Mouse (Mus musculus): ENCODE measurements at regions not wholly inside any gene's neighbourhood (a gene's known extent, or its start where the extent isn't known, plus 50 kb on each side); places are given as distances from the start of the nearest gene placed in this dataset.

DNA sequence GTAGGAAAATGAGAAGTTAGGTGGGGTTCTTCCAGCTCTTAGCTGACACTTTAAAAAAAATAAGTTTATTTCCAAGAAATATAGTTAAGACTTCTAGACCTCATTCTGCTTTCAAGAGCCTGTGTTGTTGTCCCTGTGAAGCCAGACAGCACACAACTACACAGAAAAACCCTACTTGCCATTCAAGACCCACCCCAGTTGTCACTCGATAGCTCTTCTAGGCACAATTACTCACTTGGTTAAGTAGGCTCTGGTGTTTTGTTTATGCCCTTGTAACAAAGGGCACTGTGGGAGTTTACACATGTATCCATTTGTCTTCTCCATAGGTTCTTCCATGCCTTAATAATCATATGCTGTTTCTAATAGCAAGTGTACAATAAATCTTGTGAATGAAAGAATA is 66.5 kb upstream of the Akirin2 start:
- Histone ChIP-seq H3K27me3 (ENCODE audit: control insufficient read depth, insufficient read depth, low read length) (no peaks in the 10 kb centered on the region), H3K4me1 (ENCODE audit: control insufficient read depth, insufficient read depth, insufficient read length) (no peaks in the 10 kb centered on the region), H3K27ac (ENCODE audit: insufficient read depth, low read length) (no peak overlapping the region), H3K4me3 (ENCODE audit: extremely low read depth, insufficient read depth, insufficient read length) (no peak overlapping the region), H3K36me3 (ENCODE audit: control insufficient read depth, insufficient read depth, low read length) (no peaks in the 10 kb centered on the region)
- no peak for DNase-seq (ENCODE audit: low read depth in 1 of 2, low spot score in 2 of 2)
- TF ChIP-seq POLR2A (IDR thresholded peaks at IDR 0.05; ENCODE audit: low read depth, low read length), result no peak
- no peak for TF ChIP-seq CTCF (IDR thresholded peaks at IDR 0.05; ENCODE audit: extremely low read depth, insufficient read depth, insufficient read length, insufficient replicate concordance)
- WGBS, result 87% methylated on average over 1 of the region's 1 CpGs

DNA sequence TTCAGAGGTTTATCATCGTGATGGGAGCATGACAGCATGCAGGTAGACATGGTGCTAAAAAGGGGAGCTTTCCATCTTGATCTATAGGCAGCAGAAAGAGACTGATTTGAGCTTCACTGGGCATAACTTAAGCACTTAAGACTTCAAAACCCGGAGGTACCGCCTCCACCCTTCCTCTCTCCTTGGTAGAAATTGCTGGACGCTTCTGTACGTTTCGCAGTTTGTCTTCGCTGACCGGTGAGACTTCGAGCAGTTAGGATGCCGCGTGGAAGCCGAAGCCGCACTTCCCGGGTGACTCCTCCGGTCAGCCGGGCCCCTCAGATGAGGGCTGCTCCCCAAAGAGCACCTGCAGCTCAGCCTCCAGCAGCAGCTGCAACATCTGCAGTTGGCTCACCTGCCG is 65.2 kb upstream of the Akirin2 start:
- WGBS, result 91% methylated on average over 17 of the region's 17 CpGs
- no peak for DNase-seq (ENCODE audit: low read depth in 1 of 2, low spot score in 2 of 2)
- Histone ChIP-seq H3K4me1 (ENCODE audit: control insufficient read depth, insufficient read depth, insufficient read length) (no peaks in the 10 kb centered on the region), H3K4me3 (ENCODE audit: extremely low read depth, insufficient read depth, insufficient read length) (no peak overlapping the region), H3K27me3 (ENCODE audit: control insufficient read depth, insufficient read depth, low read length) (no peaks in the 10 kb centered on the region), H3K36me3 (ENCODE audit: control insufficient read depth, insufficient read depth, low read length) (no peaks in the 10 kb centered on the region), H3K27ac (ENCODE audit: insufficient read depth, low read length) (no peak overlapping the region)
- no peak for TF ChIP-seq CTCF (IDR thresholded peaks at IDR 0.05; ENCODE audit: extremely low read depth, insufficient read depth, insufficient read length, insufficient replicate concordance)
- no peak for TF ChIP-seq POLR2A (IDR thresholded peaks at IDR 0.05; ENCODE audit: low read depth, low read length)

DNA sequence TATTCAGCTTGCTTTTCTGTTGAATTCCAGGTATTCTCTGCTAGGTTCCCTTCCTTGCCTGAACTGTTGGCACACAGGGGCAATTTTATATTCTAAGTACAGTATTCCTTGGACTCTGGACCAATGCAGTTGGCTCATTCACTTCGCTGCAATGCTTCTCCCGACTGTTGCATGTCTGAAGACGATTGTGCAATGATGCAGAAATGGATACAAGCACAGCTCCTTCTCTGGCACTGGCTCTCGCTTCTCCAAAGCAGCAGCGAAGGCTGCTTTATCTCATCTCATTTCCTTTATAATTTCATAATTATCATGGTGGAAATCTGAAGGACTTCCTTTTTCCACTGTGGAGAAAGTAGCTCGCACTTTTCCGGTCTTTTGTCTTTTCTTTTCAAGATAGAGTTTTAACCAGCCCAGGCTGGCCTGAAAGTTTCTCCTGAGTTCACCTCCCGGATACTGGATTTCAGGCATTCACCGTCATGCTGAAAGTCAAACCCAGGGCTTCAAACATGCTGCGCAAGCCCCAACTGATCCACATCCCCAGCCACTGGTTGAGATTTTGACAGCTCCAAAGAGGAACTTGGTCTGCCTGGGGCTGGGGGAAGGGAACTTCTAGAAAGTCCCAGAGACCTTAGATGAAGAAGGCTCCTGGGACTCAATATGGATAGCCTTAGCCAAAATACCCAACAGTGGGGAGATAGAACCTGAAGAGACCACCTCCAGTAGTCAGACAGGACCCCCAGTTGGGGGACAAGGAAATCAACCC is 55.6 kb upstream of the Akirin2 start:
- H3K4me1 ChIP-seq (ENCODE audit: control insufficient read depth, insufficient read depth, insufficient read length), result no peaks in the 10 kb centered on the region
- H3K4me3 ChIP-seq (ENCODE audit: extremely low read depth, insufficient read depth, insufficient read length), result no peak overlapping the region
- no peak for TF ChIP-seq POLR2A (IDR thresholded peaks at IDR 0.05; ENCODE audit: low read depth, low read length)
- TF ChIP-seq CTCF (IDR thresholded peaks at IDR 0.05; ENCODE audit: extremely low read depth, insufficient read depth, insufficient read length, insufficient replicate concordance), result no peak
- 30% methylated on average over 10 of the region's 10 CpGs for WGBS
- no peaks in the 10 kb centered on the region for H3K36me3 ChIP-seq (ENCODE audit: control insufficient read depth, insufficient read depth, low read length)
- H3K27ac ChIP-seq (ENCODE audit: insufficient read depth, low read length), result no peak overlapping the region
- no peaks in the 10 kb centered on the region for H3K27me3 ChIP-seq (ENCODE audit: control insufficient read depth, insufficient read depth, low read length)
- DNase-seq (ENCODE audit: low read depth in 1 of 2, low spot score in 2 of 2), result no peak

DNA sequence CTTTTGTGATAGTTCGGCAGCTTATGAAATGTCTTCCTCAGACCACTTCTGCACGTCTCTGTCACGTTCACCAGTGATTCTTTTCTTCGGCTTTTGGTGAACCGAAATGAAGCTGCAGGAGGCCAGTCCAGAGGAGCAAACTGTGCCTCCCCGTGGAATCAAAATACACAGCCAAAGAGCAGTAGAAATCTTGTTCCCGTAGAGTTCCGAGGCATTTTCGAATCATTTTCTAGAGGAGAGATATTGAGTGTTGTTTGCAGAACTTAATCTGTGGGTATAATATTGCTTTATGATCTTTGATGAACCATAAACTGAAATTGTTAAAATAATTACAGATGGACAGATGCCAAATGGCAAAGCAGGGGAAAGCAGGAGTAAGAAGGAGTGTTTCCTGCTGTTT is 52.4 kb upstream of the Akirin2 start:
- Histone ChIP-seq H3K27ac (ENCODE audit: insufficient read depth, low read length) (no peak overlapping the region), H3K27me3 (ENCODE audit: control insufficient read depth, insufficient read depth, low read length) (no peaks in the 10 kb centered on the region), H3K4me1 (ENCODE audit: control insufficient read depth, insufficient read depth, insufficient read length) (no peaks in the 10 kb centered on the region), H3K4me3 (ENCODE audit: extremely low read depth, insufficient read depth, insufficient read length) (no peak overlapping the region), H3K36me3 (ENCODE audit: control insufficient read depth, insufficient read depth, low read length) (no peaks in the 10 kb centered on the region)
- no peak for DNase-seq (ENCODE audit: low read depth in 1 of 2, low spot score in 2 of 2)
- WGBS, result 92% methylated on average over 9 of the region's 9 CpGs
- no peak for TF ChIP-seq POLR2A (IDR thresholded peaks at IDR 0.05; ENCODE audit: low read depth, low read length)
- TF ChIP-seq CTCF (IDR thresholded peaks at IDR 0.05; ENCODE audit: extremely low read depth, insufficient read depth, insufficient read length, insufficient replicate concordance), result no peak

DNA sequence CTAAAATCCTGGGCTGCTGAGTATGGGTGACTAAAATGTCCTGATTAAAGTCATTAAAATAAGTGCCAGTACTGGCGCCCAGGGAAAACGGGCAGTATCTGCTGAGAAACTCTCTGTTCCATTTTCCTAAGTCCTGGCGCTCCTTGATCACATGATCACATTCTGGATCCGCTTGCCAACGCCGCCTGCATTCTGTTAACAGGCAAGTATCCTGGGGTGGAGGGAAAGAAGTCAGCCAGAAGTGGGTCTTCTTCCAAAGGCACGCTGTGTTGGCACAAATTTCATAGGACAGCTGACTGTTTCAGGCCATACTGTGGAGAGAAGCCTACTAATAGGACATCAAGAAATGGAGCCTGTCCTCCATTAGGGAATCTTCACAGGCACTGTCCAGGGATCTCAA is 52.0 kb upstream of the Akirin2 start:
- WGBS, result 95% methylated on average over 7 of the region's 7 CpGs
- no peak overlapping the region for H3K27ac ChIP-seq (ENCODE audit: insufficient read depth, low read length)
- H3K4me3 ChIP-seq (ENCODE audit: extremely low read depth, insufficient read depth, insufficient read length), result no peak overlapping the region
- DNase-seq (ENCODE audit: low read depth in 1 of 2, low spot score in 2 of 2), result no peak
- TF ChIP-seq POLR2A (IDR thresholded peaks at IDR 0.05; ENCODE audit: low read depth, low read length) (no peak), CTCF (IDR thresholded peaks at IDR 0.05; ENCODE audit: extremely low read depth, insufficient read depth, insufficient read length, insufficient replicate concordance) (no peak)
- no peaks in the 10 kb centered on the region for H3K27me3 ChIP-seq (ENCODE audit: control insufficient read depth, insufficient read depth, low read length)
- H3K36me3 ChIP-seq (ENCODE audit: control insufficient read depth, insufficient read depth, low read length), result no peaks in the 10 kb centered on the region
- H3K4me1 ChIP-seq (ENCODE audit: control insufficient read depth, insufficient read depth, insufficient read length), result no peaks in the 10 kb centered on the region

DNA sequence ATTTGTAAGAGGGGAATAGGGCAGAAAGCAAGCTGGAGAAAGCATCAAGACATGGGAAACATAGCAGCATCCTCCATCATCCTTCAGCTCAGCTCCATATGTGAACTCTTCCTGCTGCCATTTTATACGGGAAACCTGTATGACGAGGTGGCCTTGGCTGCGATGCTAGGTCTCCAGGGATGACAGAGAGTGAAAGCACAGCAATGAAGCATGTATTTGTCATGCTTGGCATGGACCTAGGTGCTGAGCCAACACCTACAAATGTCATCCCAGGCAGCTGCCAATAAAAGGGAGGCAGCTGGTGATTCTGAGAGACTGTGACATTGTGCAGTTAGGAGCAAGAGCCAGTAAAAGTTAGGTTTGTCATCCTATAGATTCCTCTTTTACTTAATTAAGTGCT is 51.0 kb upstream of the Akirin2 start:
- Histone ChIP-seq H3K27me3 (ENCODE audit: control insufficient read depth, insufficient read depth, low read length) (no peaks in the 10 kb centered on the region), H3K27ac (ENCODE audit: insufficient read depth, low read length) (no peak overlapping the region), H3K4me1 (ENCODE audit: control insufficient read depth, insufficient read depth, insufficient read length) (no peaks in the 10 kb centered on the region), H3K36me3 (ENCODE audit: control insufficient read depth, insufficient read depth, low read length) (no peaks in the 10 kb centered on the region), H3K4me3 (ENCODE audit: extremely low read depth, insufficient read depth, insufficient read length) (no peak overlapping the region)
- no peak for TF ChIP-seq POLR2A (IDR thresholded peaks at IDR 0.05; ENCODE audit: low read depth, low read length)
- TF ChIP-seq CTCF (IDR thresholded peaks at IDR 0.05; ENCODE audit: extremely low read depth, insufficient read depth, insufficient read length, insufficient replicate concordance), result no peak
- no peak for DNase-seq (ENCODE audit: low read depth in 1 of 2, low spot score in 2 of 2)
- 92% methylated on average over 3 of the region's 3 CpGs for WGBS

Measured in spleen, adult 2 months (tissue).